Mouse (Mus musculus): ENCODE measurements around the gene Glra1. TPM values are rescaled to one million over a fixed set of nuclear protein-coding genes. Genes with fewer than 3 reads are reported as not detected.

Gene Glra1
- polyA plus RNA-seq, 1 experiment from 2014 or later: not detected

- no peak overlapping the region for H3K27ac ChIP-seq
- H3K79me2 ChIP-seq (ENCODE audit: inconsistent target): peaks cover 84% of the 10 kb centered on the region
- H3K4me3 ChIP-seq (ENCODE audit: inconsistent target): no peak overlapping the region
- no peaks in the 10 kb centered on the region for H3K36me3 ChIP-seq (ENCODE audit: inconsistent target)
- WGBS (ENCODE audit: missing documents): 43% methylated on average over 3 of the region's 3 CpGs
These were observed 134.8 kb downstream of the Glra1 start for GRCm38 (mm10) chr11:55473219-55473618.

GRCm38 (mm10) chr11:55471467-55471866 is 136.5 kb downstream of the Glra1 start:
- peak overlapping the region; percentile 97; the same call in 1 of the 2 replicates for H3K4me3 ChIP-seq (ENCODE audit: inconsistent target)
- H3K79me2 ChIP-seq (ENCODE audit: inconsistent target): peaks cover 67% of the 10 kb centered on the region
- H3K36me3 ChIP-seq (ENCODE audit: inconsistent target): no peaks in the 10 kb centered on the region
- H3K27ac ChIP-seq: no peak overlapping the region
- 79% methylated on average over 7 of the region's 7 CpGs for WGBS (ENCODE audit: missing documents)

DNA sequence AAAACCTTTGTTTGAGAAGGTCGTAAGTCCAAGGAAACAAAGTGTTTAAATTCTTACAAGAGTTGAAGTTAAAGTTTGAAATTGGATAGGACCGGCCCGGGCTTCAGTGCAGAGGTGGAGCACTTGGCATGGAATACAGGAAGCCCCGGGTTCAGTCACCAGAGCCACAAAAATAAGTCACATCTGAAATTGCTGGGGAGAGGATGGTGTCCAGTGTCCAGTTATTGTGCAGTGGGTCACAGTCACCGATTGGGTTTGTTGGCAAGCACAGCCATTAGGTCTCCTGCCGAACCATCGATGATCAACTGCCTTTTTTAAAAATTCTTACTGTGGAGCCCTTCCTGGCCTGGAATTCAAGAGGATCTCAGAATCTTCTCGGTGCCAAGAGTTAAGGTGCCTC is 137.2 kb downstream of the Glra1 start:
- Histone ChIP-seq H3K4me3 (ENCODE audit: inconsistent target) (peak overlapping the region; percentile 97), H3K79me2 (ENCODE audit: inconsistent target) (peaks cover 60% of the 10 kb centered on the region), H3K36me3 (ENCODE audit: inconsistent target) (no peaks in the 10 kb centered on the region), H3K27ac (peak overlapping the region; percentile 65)
- 15% methylated on average over 8 of the region's 8 CpGs for WGBS (ENCODE audit: missing documents)

DNA sequence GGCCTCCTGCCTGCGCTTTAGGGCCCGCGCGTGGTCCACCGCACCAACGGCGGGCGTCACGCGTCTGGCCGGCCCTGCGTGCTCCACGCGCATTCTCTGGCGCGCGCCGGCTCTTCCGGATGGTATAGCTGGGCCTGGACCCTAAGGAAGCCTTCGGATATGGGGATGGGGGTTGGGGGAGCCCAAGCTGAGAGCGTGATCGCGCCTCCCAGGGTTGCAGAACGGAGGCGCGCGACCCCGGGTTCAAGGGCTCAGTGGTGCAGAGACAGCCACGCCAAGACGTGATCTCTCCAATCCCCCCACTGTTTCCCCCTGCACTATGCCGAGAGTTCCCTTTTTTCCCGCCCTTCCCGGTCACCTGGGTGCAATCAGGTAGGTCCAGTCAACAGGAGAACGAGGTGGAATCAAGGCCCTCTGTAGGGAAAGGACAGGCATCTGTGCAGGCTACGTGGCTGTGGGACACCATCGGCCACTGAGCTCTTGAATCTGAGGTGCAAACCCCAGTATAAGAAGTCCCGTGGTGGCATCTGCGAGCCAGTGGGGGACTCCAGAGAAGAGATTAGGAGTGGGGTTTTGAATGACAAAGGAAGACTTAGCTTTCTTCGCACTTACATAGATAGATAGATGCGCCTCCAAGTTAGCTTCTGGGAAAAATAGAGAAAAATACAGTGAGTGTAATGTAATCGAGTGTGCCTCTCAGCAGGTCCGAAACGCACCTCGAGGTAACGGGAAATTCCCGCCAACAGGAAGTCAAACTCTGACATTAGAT is 137.9 kb downstream of the Glra1 start:
- Histone ChIP-seq H3K4me3 (ENCODE audit: inconsistent target) (peak overlapping the region; percentile 97), H3K27ac (peak overlapping the region; percentile 65), H3K36me3 (ENCODE audit: inconsistent target) (no peaks in the 10 kb centered on the region), H3K79me2 (ENCODE audit: inconsistent target) (peaks cover 53% of the 10 kb centered on the region)
- 0% methylated on average over 41 of the region's 46 CpGs for WGBS (ENCODE audit: missing documents)

GRCm38 (mm10) chr11:55469048-55469843 is 138.8 kb downstream of the Glra1 start, which contains the start of gene G3bp1:
TSS of gene G3bp1 (plus strand) at chr11:55469685.
- whole genome bisulfite sequencing (ENCODE audit: missing documents): under 1% methylated on average over 45 of the region's 57 CpGs
- peaks cover 44% of the 10 kb centered on the region for H3K79me2 ChIP-seq (ENCODE audit: inconsistent target)
- H3K4me3 ChIP-seq (ENCODE audit: inconsistent target): peak within 1 kb of the TSS; percentile 97
- H3K36me3 ChIP-seq (ENCODE audit: inconsistent target): no peaks in the 10 kb centered on the region
- peak within 1 kb of the TSS; percentile 99 for H3K27ac ChIP-seq

GRCm38 (mm10) chr11:55468611-55469047 is 139.4 kb downstream of the Glra1 start:
- Histone ChIP-seq H3K27ac (peak overlapping the region; percentile 99), H3K4me3 (ENCODE audit: inconsistent target) (peak overlapping the region; percentile 65), H3K79me2 (ENCODE audit: inconsistent target) (peaks cover 38% of the 10 kb centered on the region), H3K36me3 (ENCODE audit: inconsistent target) (no peaks in the 10 kb centered on the region)
- WGBS (ENCODE audit: missing documents): under 1% methylated on average over 17 of the region's 17 CpGs

- WGBS (ENCODE audit: missing documents): 91% methylated on average over 10 of the region's 10 CpGs
- Histone ChIP-seq H3K79me2 (ENCODE audit: inconsistent target) (peaks cover 32% of the 10 kb centered on the region), H3K27ac (peak overlapping the region; percentile 99), H3K4me3 (ENCODE audit: inconsistent target) (peak overlapping the region; percentile 65), H3K36me3 (ENCODE audit: inconsistent target) (no peaks in the 10 kb centered on the region)
These were observed 140.0 kb downstream of the Glra1 start for GRCm38 (mm10) chr11:55468012-55468411.

DNA sequence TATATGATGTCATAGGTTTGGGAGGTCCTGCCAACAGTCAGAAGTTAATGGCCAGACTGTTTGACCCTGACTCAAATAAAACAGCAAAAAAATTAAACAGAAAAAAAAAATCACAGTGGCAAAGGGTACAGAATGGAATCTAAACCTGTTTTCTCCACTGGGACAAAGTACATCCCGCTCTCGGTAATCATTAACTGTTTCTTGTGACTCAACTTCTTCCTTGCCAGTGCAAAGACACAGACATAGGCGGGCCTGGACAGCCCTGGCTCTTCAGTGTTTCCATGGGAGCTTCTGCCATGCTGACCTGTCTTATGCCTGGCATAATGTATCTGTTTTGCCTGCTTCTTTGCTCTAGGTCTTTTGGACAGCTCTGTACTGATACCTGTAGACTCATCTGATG is 142.8 kb downstream of the Glra1 start:
- H3K79me2 ChIP-seq (ENCODE audit: inconsistent target): peaks cover 11% of the 10 kb centered on the region
- no peaks in the 10 kb centered on the region for H3K36me3 ChIP-seq (ENCODE audit: inconsistent target)
- H3K4me3 ChIP-seq (ENCODE audit: inconsistent target): no peak overlapping the region
- no peak overlapping the region for H3K27ac ChIP-seq
- 100% methylated on average over 3 of the region's 3 CpGs for WGBS (ENCODE audit: missing documents)

GRCm38 (mm10) chr11:55464707-55465106 is 143.3 kb downstream of the Glra1 start:
- H3K36me3 ChIP-seq (ENCODE audit: inconsistent target): no peaks in the 10 kb centered on the region
- no peak overlapping the region for H3K4me3 ChIP-seq (ENCODE audit: inconsistent target)
- H3K79me2 ChIP-seq (ENCODE audit: inconsistent target): peaks cover 12% of the 10 kb centered on the region
- 93% methylated on average over 10 of the region's 10 CpGs for WGBS (ENCODE audit: missing documents)
- no peak overlapping the region for H3K27ac ChIP-seq

Other genes starting within 250 kb of the Glra1 start
- 0.30 to 1.5 TPM (median 0.63 TPM) in 3 replicates for gene Sparc, start 185.0 kb downstream of the Glra1 start, polyA plus RNA-seq (2018)
- 117 to 443 TPM (median 360 TPM) in 3 replicates for gene Atox1, start 147.0 kb downstream of the Glra1 start, polyA plus RNA-seq (2018)
- gene G3bp1, start 138.5 kb downstream of the Glra1 start, polyA plus RNA-seq (2018): 20.9 to 52.8 TPM (median 25.9 TPM) in 3 replicates

Data from macrophage (primary cell).